Mouse (Mus musculus): ENCODE measurements at regions not wholly inside any gene's neighbourhood (a gene's known extent, or its start where the extent isn't known, plus 50 kb on each side); places are given as distances from the start of the nearest gene placed in this dataset.

GRCm38 (mm10) chr3:21990526-21990925, 85.9 kb upstream of the Tbl1xr1 start:
- in situ Hi-C loops (cut with MboI; ENCODE audit: low sequenced_read_pairs in 2 of 2, unreplicated experiment in 2 of 2), result no loop called here
- Histone ChIP-seq H3K9me3 (ENCODE audit: control insufficient read depth, insufficient read depth, low read depth, low read length) (no peaks in the 10 kb centered on the region), H3K4me1 (ENCODE audit: control insufficient read depth in 2 of 2, insufficient read depth in 2 of 2, low read length in 2 of 2, poor library complexity in 1 of 2) (no peaks in the 10 kb centered on the region), H3K9ac (ENCODE audit: insufficient read depth, low read depth, low read length, poor library complexity, severe bottlenecking) (no peak overlapping the region), H3K4me3 (ENCODE audit: insufficient read depth in 1 of 2, low read depth in 1 of 2, low read length in 2 of 2, poor library complexity in 1 of 2, severe bottlenecking in 1 of 2) (no peak overlapping the region), H3K27ac (ENCODE audit: insufficient read depth, low read depth, low read length, poor library complexity, severe bottlenecking) (no peak overlapping the region), H3K36me3 (ENCODE audit: control insufficient read depth, insufficient read depth, low read length, poor library complexity, severe bottlenecking) (no peaks in the 10 kb centered on the region)
- no peak for TF ChIP-seq HCFC1 (IDR thresholded peaks at IDR 0.05; ENCODE audit: borderline replicate concordance, insufficient read depth, low read length)
- no peak for TF ChIP-seq ZNF384 (IDR thresholded peaks at IDR 0.05; ENCODE audit: low read depth, low read length)
- no peak for DNase-seq (ENCODE audit: low read depth, low spot score)

GRCm38 (mm10) chr3:21991681-21992152, 84.7 kb upstream of the Tbl1xr1 start:
- no peaks in the 10 kb centered on the region for H3K4me1 ChIP-seq (ENCODE audit: control insufficient read depth in 2 of 2, insufficient read depth in 2 of 2, low read length in 2 of 2, poor library complexity in 1 of 2)
- TF ChIP-seq MAFK (IDR thresholded peaks at IDR 0.05; ENCODE audit: insufficient read depth, low read depth, low read length), result no peak
- no peak for TF ChIP-seq HCFC1 (IDR thresholded peaks at IDR 0.05; ENCODE audit: borderline replicate concordance, insufficient read depth, low read length)
- no peak for TF ChIP-seq CHD2 (IDR thresholded peaks at IDR 0.05; ENCODE audit: low read depth, low read length)
- TF ChIP-seq ZC3H11A (IDR thresholded peaks at IDR 0.05; ENCODE audit: borderline replicate concordance, low read depth, low read length), result no peak
- TF ChIP-seq ZNF384 (IDR thresholded peaks at IDR 0.05; ENCODE audit: low read depth, low read length), result no peak
- no peak overlapping the region for H3K9ac ChIP-seq (ENCODE audit: insufficient read depth, low read depth, low read length, poor library complexity, severe bottlenecking)
- no peak overlapping the region for H3K4me3 ChIP-seq (ENCODE audit: insufficient read depth in 1 of 2, low read depth in 1 of 2, low read length in 2 of 2, poor library complexity in 1 of 2, severe bottlenecking in 1 of 2)
- in situ Hi-C loops (cut with MboI; ENCODE audit: low sequenced_read_pairs in 2 of 2, unreplicated experiment in 2 of 2), result no loop called here
- DNase-seq (ENCODE audit: low read depth, low spot score), result no peak
- no peaks in the 10 kb centered on the region for H3K9me3 ChIP-seq (ENCODE audit: control insufficient read depth, insufficient read depth, low read depth, low read length)
- no peaks in the 10 kb centered on the region for H3K36me3 ChIP-seq (ENCODE audit: control insufficient read depth, insufficient read depth, low read length, poor library complexity, severe bottlenecking)
- H3K27ac ChIP-seq (ENCODE audit: insufficient read depth, low read depth, low read length, poor library complexity, severe bottlenecking), result no peak overlapping the region

- Histone ChIP-seq H3K4me3 (ENCODE audit: insufficient read depth in 1 of 2, low read depth in 1 of 2, low read length in 2 of 2, poor library complexity in 1 of 2, severe bottlenecking in 1 of 2) (no peak overlapping the region), H3K9ac (ENCODE audit: insufficient read depth, low read depth, low read length, poor library complexity, severe bottlenecking) (no peak overlapping the region), H3K4me1 (ENCODE audit: control insufficient read depth in 2 of 2, insufficient read depth in 2 of 2, low read length in 2 of 2, poor library complexity in 1 of 2) (no peaks in the 10 kb centered on the region), H3K36me3 (ENCODE audit: control insufficient read depth, insufficient read depth, low read length, poor library complexity, severe bottlenecking) (no peaks in the 10 kb centered on the region), H3K27ac (ENCODE audit: insufficient read depth, low read depth, low read length, poor library complexity, severe bottlenecking) (no peak overlapping the region), H3K9me3 (ENCODE audit: control insufficient read depth, insufficient read depth, low read depth, low read length) (no peaks in the 10 kb centered on the region)
- no peak for TF ChIP-seq ZNF384 (IDR thresholded peaks at IDR 0.05; ENCODE audit: low read depth, low read length)
- in situ Hi-C loops (cut with MboI; ENCODE audit: low sequenced_read_pairs in 2 of 2, unreplicated experiment in 2 of 2), result no loop called here
- no peak for DNase-seq (ENCODE audit: low read depth, low spot score)
These were observed 84.2 kb upstream of the Tbl1xr1 start for GRCm38 (mm10) chr3:21992203-21992602.

GRCm38 (mm10) chr3:21993961-21994360, 82.5 kb upstream of the Tbl1xr1 start:
- Histone ChIP-seq H3K36me3 (ENCODE audit: control insufficient read depth, insufficient read depth, low read length, poor library complexity, severe bottlenecking) (no peaks in the 10 kb centered on the region), H3K27ac (ENCODE audit: insufficient read depth, low read depth, low read length, poor library complexity, severe bottlenecking) (no peak overlapping the region), H3K4me1 (ENCODE audit: control insufficient read depth in 2 of 2, insufficient read depth in 2 of 2, low read length in 2 of 2, poor library complexity in 1 of 2) (no peaks in the 10 kb centered on the region), H3K4me3 (ENCODE audit: insufficient read depth in 1 of 2, low read depth in 1 of 2, low read length in 2 of 2, poor library complexity in 1 of 2, severe bottlenecking in 1 of 2) (no peak overlapping the region), H3K9me3 (ENCODE audit: control insufficient read depth, insufficient read depth, low read depth, low read length) (peaks cover 4% of the 10 kb centered on the region; the same call in 1 of the 2 replicates), H3K9ac (ENCODE audit: insufficient read depth, low read depth, low read length, poor library complexity, severe bottlenecking) (no peak overlapping the region)
- no peak for TF ChIP-seq HCFC1 (IDR thresholded peaks at IDR 0.05; ENCODE audit: borderline replicate concordance, insufficient read depth, low read length)
- TF ChIP-seq ZC3H11A (IDR thresholded peaks at IDR 0.05; ENCODE audit: borderline replicate concordance, low read depth, low read length), result no peak
- no peak for TF ChIP-seq CHD2 (IDR thresholded peaks at IDR 0.05; ENCODE audit: low read depth, low read length)
- in situ Hi-C loops (cut with MboI; ENCODE audit: low sequenced_read_pairs in 2 of 2, unreplicated experiment in 2 of 2), result no loop called here
- DNase-seq (ENCODE audit: low read depth, low spot score), result no peak

- Histone ChIP-seq H3K27ac (ENCODE audit: insufficient read depth, low read depth, low read length, poor library complexity, severe bottlenecking) (no peak overlapping the region), H3K9me3 (ENCODE audit: control insufficient read depth, insufficient read depth, low read depth, low read length) (peaks cover 4% of the 10 kb centered on the region), H3K4me3 (ENCODE audit: insufficient read depth in 1 of 2, low read depth in 1 of 2, low read length in 2 of 2, poor library complexity in 1 of 2, severe bottlenecking in 1 of 2) (no peak overlapping the region), H3K4me1 (ENCODE audit: control insufficient read depth in 2 of 2, insufficient read depth in 2 of 2, low read length in 2 of 2, poor library complexity in 1 of 2) (no peaks in the 10 kb centered on the region), H3K9ac (ENCODE audit: insufficient read depth, low read depth, low read length, poor library complexity, severe bottlenecking) (no peak overlapping the region), H3K36me3 (ENCODE audit: control insufficient read depth, insufficient read depth, low read length, poor library complexity, severe bottlenecking) (no peaks in the 10 kb centered on the region)
- no peak for DNase-seq (ENCODE audit: low read depth, low spot score)
- in situ Hi-C loops (cut with MboI; ENCODE audit: low sequenced_read_pairs in 2 of 2, unreplicated experiment in 2 of 2), result no loop called here
- TF ChIP-seq HCFC1 (IDR thresholded peaks at IDR 0.05; ENCODE audit: borderline replicate concordance, insufficient read depth, low read length) (no peak), CHD2 (IDR thresholded peaks at IDR 0.05; ENCODE audit: low read depth, low read length) (no peak), ZC3H11A (IDR thresholded peaks at IDR 0.05; ENCODE audit: borderline replicate concordance, low read depth, low read length) (no peak), ZNF384 (IDR thresholded peaks at IDR 0.05; ENCODE audit: low read depth, low read length) (no peak), MAFK (IDR thresholded peaks at IDR 0.05; ENCODE audit: insufficient read depth, low read depth, low read length) (no peak)
These were observed 80.7 kb upstream of the Tbl1xr1 start for GRCm38 (mm10) chr3:21995566-21996391.

Data from ES-E14 (cell line).